Mouse (Mus musculus): ENCODE measurements around the gene Zfp740. TPM values are rescaled to one million over a fixed set of nuclear protein-coding genes. Genes with fewer than 3 reads are reported as not detected.

The Zfp740 gene
- polyA plus RNA-seq, 1 experiment: 0.44 TPM

GRCm38 (mm10) chr15:102248812-102249191 lies 45.8 kb downstream of the Zfp740 start:
- Histone ChIP-seq H3K4me3 (replicated peaks) (no peak overlapping the region), H3K9me3 (ENCODE audit: control insufficient read depth, low read length) (no peaks in the 10 kb centered on the region; the same call in 1 of the 2 replicates), H3K4me1 (ENCODE audit: control insufficient read depth) (peaks cover 19% of the 10 kb centered on the region), H3K36me3 (ENCODE audit: control insufficient read depth) (no peaks in the 10 kb centered on the region), H3K27me3 (ENCODE audit: control insufficient read depth) (peaks cover 98% of the 10 kb centered on the region)
- TF ChIP-seq GATA1 (IDR thresholded peaks at IDR 0.05; ENCODE audit: low read length) (no peak), TAL1 (IDR thresholded peaks at IDR 0.05; ENCODE audit: low read length) (no peak)

DNA sequence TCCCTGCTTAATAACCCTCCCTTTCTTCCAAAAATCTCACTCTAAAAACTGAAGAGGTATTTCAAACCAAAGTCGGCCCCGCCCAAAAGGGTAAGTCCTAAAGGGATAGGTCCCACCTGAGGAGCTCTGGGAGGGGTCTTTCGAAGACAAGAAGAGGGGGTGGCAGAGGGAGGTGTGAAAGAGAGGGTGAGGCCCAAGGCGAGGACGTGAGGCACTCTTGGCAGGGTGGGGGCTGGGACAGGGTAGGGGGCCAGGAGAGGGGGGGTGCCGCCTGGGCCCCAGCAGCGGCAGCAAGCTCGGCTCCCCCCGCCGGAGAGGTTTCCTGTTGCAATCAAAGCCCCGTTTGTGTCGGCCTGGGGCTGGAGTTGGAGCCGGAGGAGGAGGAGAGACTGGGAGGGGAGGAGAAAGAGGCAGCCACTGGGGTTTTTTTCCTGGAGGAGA lies 46.2 kb downstream of the Zfp740 start:
- TF ChIP-seq TAL1 (IDR thresholded peaks at IDR 0.05; ENCODE audit: low read length): no peak
- no peak for TF ChIP-seq GATA1 (IDR thresholded peaks at IDR 0.05; ENCODE audit: low read length)
- Histone ChIP-seq H3K27me3 (ENCODE audit: control insufficient read depth) (peaks cover 98% of the 10 kb centered on the region), H3K4me3 (replicated peaks) (no peak overlapping the region), H3K4me1 (ENCODE audit: control insufficient read depth) (peaks cover 19% of the 10 kb centered on the region), H3K36me3 (ENCODE audit: control insufficient read depth) (no peaks in the 10 kb centered on the region), H3K9me3 (ENCODE audit: control insufficient read depth, low read length) (no peaks in the 10 kb centered on the region; the same call in 1 of the 2 replicates)

DNA sequence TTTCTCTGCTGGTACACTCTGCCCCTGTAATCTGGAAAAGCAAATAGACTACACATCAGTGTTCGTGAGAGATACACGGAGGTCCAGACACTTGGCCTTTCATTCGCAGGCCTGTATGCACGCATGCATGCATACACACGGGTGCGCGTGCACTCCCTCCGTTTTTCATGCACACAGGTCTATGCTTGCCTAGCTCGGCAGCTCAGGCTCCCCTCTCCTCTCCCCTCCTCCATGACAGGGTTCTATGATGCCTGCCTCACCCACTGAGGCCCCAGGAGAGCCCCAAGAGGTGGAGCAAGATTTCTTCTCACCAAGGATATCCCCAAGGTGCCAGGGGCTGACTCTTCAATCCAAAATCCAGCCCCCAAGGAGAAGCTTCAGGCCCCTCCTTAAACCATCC lies 46.9 kb downstream of the Zfp740 start:
- Histone ChIP-seq H3K4me3 (replicated peaks) (no peak overlapping the region), H3K4me1 (ENCODE audit: control insufficient read depth) (peaks cover 19% of the 10 kb centered on the region), H3K9me3 (ENCODE audit: control insufficient read depth, low read length) (no peaks in the 10 kb centered on the region; the same call in 1 of the 2 replicates), H3K36me3 (ENCODE audit: control insufficient read depth) (no peaks in the 10 kb centered on the region), H3K27me3 (ENCODE audit: control insufficient read depth) (peaks cover 96% of the 10 kb centered on the region)
- no peak for TF ChIP-seq TAL1 (IDR thresholded peaks at IDR 0.05; ENCODE audit: low read length)
- TF ChIP-seq GATA1 (IDR thresholded peaks at IDR 0.05; ENCODE audit: low read length): no peak

GRCm38 (mm10) chr15:102250521-102250920 lies 47.5 kb downstream of the Zfp740 start:
- no peaks in the 10 kb centered on the region for H3K36me3 ChIP-seq (ENCODE audit: control insufficient read depth)
- peaks cover 19% of the 10 kb centered on the region for H3K4me1 ChIP-seq (ENCODE audit: control insufficient read depth)
- no peak overlapping the region for H3K4me3 ChIP-seq (replicated peaks)
- TF ChIP-seq GATA1 (IDR thresholded peaks at IDR 0.05; ENCODE audit: low read length) (no peak), TAL1 (IDR thresholded peaks at IDR 0.05; ENCODE audit: low read length) (no peak)
- H3K27me3 ChIP-seq (ENCODE audit: control insufficient read depth): peaks cover 96% of the 10 kb centered on the region
- H3K9me3 ChIP-seq (ENCODE audit: control insufficient read depth, low read length): no peaks in the 10 kb centered on the region; the same call in 1 of the 2 replicates

GRCm38 (mm10) chr15:102255547-102256255 lies 52.7 kb downstream of the Zfp740 start:
- Histone ChIP-seq H3K9me3 (ENCODE audit: control insufficient read depth, low read length) (peaks cover 2% of the 10 kb centered on the region; the same call in 1 of the 2 replicates), H3K4me1 (ENCODE audit: control insufficient read depth) (peaks cover 5% of the 10 kb centered on the region), H3K4me3 (replicated peaks) (no peak overlapping the region), H3K27me3 (ENCODE audit: control insufficient read depth) (peaks cover 93% of the 10 kb centered on the region), H3K36me3 (ENCODE audit: control insufficient read depth) (no peaks in the 10 kb centered on the region)
- TF ChIP-seq TAL1 (IDR thresholded peaks at IDR 0.05; ENCODE audit: low read length): no peak
- TF ChIP-seq GATA1 (IDR thresholded peaks at IDR 0.05; ENCODE audit: low read length): no peak

DNA sequence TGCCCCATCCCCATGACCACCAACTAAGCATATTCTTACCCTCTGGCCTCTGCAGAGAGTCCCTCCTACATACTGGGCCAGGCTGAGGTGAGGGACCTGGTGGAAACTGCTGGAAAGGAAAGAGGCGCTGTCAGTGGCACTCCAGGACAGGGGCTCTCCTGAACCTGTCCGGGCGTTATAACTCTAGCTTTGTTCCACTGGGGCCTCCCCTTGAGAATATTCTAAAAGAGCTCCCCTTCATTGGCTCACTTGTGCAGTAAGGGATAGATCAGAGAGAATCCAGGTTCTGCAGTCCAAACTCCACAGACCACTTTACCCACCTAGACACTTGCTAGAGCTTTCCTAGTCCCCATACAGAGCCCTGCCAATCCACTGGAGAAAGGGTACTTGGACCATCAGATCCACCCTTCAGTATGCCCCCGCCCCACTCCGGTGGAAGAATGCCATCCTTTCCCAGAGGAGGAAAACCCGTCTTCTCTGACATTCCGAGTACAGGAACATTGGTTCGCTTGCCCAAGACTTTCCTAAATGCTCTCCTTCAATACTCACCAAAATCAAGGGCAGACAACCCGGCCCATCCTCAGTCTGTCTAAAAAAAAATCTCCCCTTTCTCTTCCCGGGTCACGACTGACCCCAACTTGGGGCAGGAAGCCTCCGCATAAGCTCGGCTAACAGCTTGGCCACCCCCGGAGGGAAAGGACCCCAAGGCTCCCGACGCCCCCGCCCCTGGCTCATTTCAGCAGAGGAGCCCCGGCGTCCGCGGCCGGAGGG lies 53.6 kb downstream of the Zfp740 start:
- Histone ChIP-seq H3K4me3 (replicated peaks) (no peak overlapping the region), H3K27me3 (ENCODE audit: control insufficient read depth) (peaks cover 88% of the 10 kb centered on the region), H3K9me3 (ENCODE audit: control insufficient read depth, low read length) (peaks cover 2% of the 10 kb centered on the region; the same call in 1 of the 2 replicates), H3K4me1 (ENCODE audit: control insufficient read depth) (peaks cover 5% of the 10 kb centered on the region), H3K36me3 (ENCODE audit: control insufficient read depth) (no peaks in the 10 kb centered on the region)
- TF ChIP-seq TAL1 (IDR thresholded peaks at IDR 0.05; ENCODE audit: low read length) (no peak), GATA1 (IDR thresholded peaks at IDR 0.05; ENCODE audit: low read length) (no peak)

DNA sequence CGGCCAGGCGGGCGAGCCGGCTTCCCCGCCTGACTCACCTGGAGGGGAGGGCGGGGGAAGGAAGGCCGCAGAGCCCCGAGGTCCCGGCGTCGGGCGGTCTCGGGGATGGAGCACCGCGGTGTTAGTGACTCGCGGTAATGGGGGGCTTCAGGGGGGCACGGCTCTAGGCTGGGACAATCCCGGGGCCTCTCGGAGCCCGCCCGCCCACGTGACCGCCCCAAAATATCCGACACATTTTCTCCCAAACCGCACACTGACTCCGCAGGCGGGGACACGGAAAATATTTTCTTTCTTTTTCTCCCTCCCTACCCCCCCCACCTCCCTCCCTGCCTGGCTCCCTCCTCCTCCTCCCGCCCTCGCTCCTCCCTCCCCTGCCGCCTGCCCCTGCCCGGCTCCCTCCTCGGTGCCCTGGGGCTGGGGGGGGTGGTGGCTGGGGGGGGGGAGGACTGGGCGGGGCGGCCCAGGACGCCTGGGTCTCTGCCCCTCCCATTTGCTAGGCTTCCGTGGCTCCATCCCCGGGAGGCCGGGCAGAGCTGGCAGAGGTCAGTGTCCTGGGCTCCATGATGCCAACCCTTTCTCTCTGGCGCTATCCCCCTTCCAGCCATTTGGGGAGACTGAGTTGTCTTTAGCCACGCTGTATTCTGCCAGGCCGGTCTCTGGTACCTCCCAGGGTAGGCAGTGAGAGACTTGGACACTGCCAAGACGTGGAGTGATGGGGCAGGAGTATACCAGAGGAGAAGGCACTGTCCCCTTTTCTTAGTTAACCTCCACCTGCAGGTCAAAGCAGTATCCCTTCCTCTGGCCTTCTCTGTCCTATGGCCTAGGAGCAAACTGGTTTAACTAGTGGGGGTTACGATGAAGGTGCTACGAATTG lies 54.4 kb downstream of the Zfp740 start, which contains the start of gene Rarg:
Gene Rarg, minus strand, starts transcription at position 316 of the 874 bp plus-strand sequence.
- Histone ChIP-seq H3K27me3 (ENCODE audit: control insufficient read depth) (peaks cover 88% of the 10 kb centered on the region), H3K36me3 (ENCODE audit: control insufficient read depth) (no peaks in the 10 kb centered on the region), H3K4me1 (ENCODE audit: control insufficient read depth) (peaks cover 5% of the 10 kb centered on the region), H3K4me3 (replicated peaks) (peak within 1 kb of the TSS; percentile 32), H3K9me3 (ENCODE audit: control insufficient read depth, low read length) (peaks cover 2% of the 10 kb centered on the region; the same call in 1 of the 2 replicates)
- TF ChIP-seq TAL1 (IDR thresholded peaks at IDR 0.05; ENCODE audit: low read length) (no peak), GATA1 (IDR thresholded peaks at IDR 0.05; ENCODE audit: low read length) (no peak)

DNA sequence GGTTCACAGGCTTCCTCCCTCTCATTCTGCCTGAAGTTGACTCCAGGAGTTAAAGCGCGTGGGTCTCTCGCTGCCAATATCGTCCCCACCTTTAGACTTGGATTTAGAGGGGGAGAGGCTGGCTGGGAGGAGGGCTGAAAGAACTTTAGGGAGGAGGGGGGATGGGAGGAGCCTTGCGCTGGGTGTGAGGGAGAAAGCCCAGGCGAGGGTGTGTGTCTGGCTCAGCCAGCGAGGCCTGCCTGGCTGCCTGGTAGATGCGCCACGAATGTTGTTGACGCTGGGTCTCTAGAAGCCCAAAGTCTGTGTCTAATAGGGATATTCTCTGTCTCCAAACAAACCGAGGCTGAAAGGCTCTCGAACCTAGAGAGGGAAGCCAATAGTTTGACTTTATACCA lies 55.0 kb downstream of the Zfp740 start:
- TF ChIP-seq TAL1 (IDR thresholded peaks at IDR 0.05; ENCODE audit: low read length) (no peak), GATA1 (IDR thresholded peaks at IDR 0.05; ENCODE audit: low read length) (no peak)
- H3K4me1 ChIP-seq (ENCODE audit: control insufficient read depth): peaks cover 5% of the 10 kb centered on the region
- no peaks in the 10 kb centered on the region for H3K36me3 ChIP-seq (ENCODE audit: control insufficient read depth)
- H3K9me3 ChIP-seq (ENCODE audit: control insufficient read depth, low read length): peaks cover 2% of the 10 kb centered on the region; the same call in 1 of the 2 replicates
- H3K27me3 ChIP-seq (ENCODE audit: control insufficient read depth): peaks cover 87% of the 10 kb centered on the region
- H3K4me3 ChIP-seq (replicated peaks): no peak overlapping the region
